Mouse (Mus musculus) midbrain, embryonic 12.5 days (tissue): ENCODE results near the gene Alg12. TPM values are rescaled to one million over a fixed set of nuclear protein-coding genes. Genes with fewer than 3 reads are reported as not detected.

Experiments used
- ATAC-seq: fragments of 200-750 bp; cut with Nextera tagmentation; 2 replicates; pipeline ENCODE4 v1.8.0; 2017; ENCODE audit warnings: low read depth, moderate TSS enrichment, moderate library complexity; ENCODE audit not compliant: low FRiP score
- H3K27ac ChIP-seq: fragments of 300-500 bp; sonication (generic); replicated peaks from 2 replicates; pipeline ENCODE4 v1.5.1; 2016; ENCODE audit warnings: mild to moderate bottlenecking
- H3K27me3 ChIP-seq: fragments of 300-500 bp; sonication (generic); 2 replicates; pipeline ENCODE4 v1.6.1; 2016; ENCODE audit warnings: mild to moderate bottlenecking
- H3K36me3 ChIP-seq: fragments of 300-500 bp; sonication (generic); 2 replicates; pipeline ENCODE4 v1.6.1; 2016
- H3K4me1 ChIP-seq: fragments of 300-500 bp; sonication (generic); 2 replicates; pipeline ENCODE4 v1.6.1; 2016
- H3K4me2 ChIP-seq: fragments of 300-500 bp; sonication (generic); replicated peaks from 2 replicates; pipeline ENCODE4 v1.6.1; 2016; ENCODE audit warnings: mild to moderate bottlenecking, moderate library complexity
- H3K4me3 ChIP-seq: fragments of 300-500 bp; sonication (generic); 2 replicates; pipeline ENCODE4 v1.5.1; 2016; ENCODE audit warnings: mild to moderate bottlenecking
- H3K9ac ChIP-seq: fragments of 300-500 bp; sonication (generic); replicated peaks from 2 replicates; pipeline ENCODE4 v1.6.1; 2016; ENCODE audit warnings: mild to moderate bottlenecking, moderate library complexity
- H3K9me3 ChIP-seq: fragments of 300-500 bp; sonication (generic); 2 replicates; pipeline ENCODE4 v1.6.1; 2016; ENCODE audit warnings: mild to moderate bottlenecking
- WGBS: fragments of 180-500 bp; shearing (Covaris S2); methylation state at CpG from one replicate; pipeline ENCODE4 v1.1.7; 2016; 5-methylcytosine and 5-hydroxymethylcytosine counted together
- polyA plus RNA-seq: library from polyadenylated mRNA; unstranded; fragments of >200 nt; fragmentation: Nextera tagmentation; extraction: Ambion mirVana; gene quantifications from 2 replicates; pipeline ENCODE4 v1.2.1, GENCODE M21; 2016

The Alg12 gene
- polyA plus RNA-seq, 1 experiment from 2014 or later, result 8.3 TPM

DNA sequence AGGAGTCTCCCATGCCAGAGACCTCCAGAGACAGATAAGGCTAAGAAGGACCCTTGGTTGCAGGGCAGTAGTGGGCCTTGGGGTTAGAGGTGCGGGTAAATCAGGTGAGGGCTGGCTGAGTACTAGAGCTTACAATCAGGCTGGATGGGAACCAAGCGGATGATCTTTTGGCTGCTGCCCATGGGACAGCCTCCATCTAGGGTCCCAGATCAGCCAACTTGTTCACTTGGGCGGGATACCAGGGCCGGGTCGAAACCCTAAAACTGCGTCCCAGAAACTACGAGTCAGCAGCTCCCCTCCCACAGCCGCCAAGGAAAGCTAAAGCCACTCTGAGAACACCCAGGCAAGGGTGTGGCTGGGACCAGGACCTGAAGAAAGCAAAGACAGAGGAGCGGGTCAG, 34.0 kb upstream of the Alg12 start:
- Histone ChIP-seq H3K4me1 (peaks cover 9% of the 10 kb centered on the region; the same call in 1 of the 2 replicates), H3K36me3 (no peaks in the 10 kb centered on the region), H3K27ac (no peak overlapping the region), H3K9me3 (no peaks in the 10 kb centered on the region), H3K4me2 (no peak overlapping the region), H3K4me3 (no peak overlapping the region), H3K27me3 (no peaks in the 10 kb centered on the region), H3K9ac (no peak overlapping the region)
- 88% methylated on average over 9 of the region's 9 CpGs for WGBS
- ATAC-seq, result no peak

DNA sequence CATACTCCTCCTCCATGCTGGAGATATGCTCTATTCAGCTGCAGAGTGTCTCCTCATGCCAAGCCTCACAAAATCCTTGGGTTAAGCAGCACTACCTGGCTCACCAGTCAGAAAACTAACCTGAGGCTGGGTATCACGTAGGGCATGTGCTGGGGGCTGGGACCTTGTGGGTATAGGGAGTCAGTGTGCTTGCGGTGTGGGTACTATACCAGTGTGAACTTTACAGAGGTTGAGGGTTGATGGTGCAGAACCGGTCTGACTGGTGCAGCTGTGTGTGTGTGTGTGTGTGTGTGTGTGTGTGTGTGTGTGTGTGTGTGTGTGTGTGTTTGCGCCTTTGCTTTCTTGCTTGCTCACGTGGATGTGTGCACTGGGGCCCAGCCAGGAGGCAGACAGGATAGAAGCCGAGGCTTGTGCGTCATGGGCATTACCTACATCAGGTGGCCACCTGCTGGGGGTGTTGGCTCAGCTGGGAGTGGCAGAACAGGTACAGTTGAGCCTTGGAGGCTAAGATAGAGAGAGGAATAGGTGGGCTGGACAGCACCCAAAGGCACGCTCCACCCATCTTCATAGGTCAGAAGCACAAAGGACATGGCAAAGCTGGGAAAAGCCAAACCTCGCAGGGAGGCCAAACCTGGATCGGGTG, 32.5 kb upstream of the Alg12 start:
- no peak overlapping the region for H3K9ac ChIP-seq
- no peak overlapping the region for H3K4me2 ChIP-seq
- H3K27me3 ChIP-seq, result no peaks in the 10 kb centered on the region
- ATAC-seq, result no peak
- 83% methylated on average over 9 of the region's 10 CpGs for WGBS
- H3K9me3 ChIP-seq, result no peaks in the 10 kb centered on the region
- no peak overlapping the region for H3K27ac ChIP-seq
- H3K4me1 ChIP-seq, result peaks cover 9% of the 10 kb centered on the region; the same call in 1 of the 2 replicates
- no peak overlapping the region for H3K4me3 ChIP-seq
- no peaks in the 10 kb centered on the region for H3K36me3 ChIP-seq

DNA sequence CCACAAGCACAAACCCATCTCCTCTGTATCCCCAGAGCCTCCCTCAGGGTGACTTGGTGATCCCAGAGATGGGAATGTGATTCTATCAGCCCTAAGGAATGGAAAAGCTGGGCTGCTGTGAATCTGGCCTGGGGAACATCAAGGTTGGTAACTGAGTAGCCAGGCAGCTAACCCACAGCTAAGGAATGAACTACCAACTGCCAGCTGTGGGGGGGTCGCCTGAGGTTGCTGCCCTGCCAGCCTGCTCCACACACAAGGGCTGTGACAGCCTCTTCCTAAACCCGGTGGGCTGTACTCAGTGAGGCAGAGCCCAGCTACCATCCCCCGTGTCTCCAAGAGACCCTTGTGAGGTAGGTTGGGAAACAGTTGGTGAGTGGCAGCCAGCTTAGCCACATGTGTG, 32.0 kb upstream of the Alg12 start:
- no peak overlapping the region for H3K27ac ChIP-seq
- H3K9ac ChIP-seq, result no peak overlapping the region
- H3K27me3 ChIP-seq, result no peaks in the 10 kb centered on the region
- no peak for ATAC-seq
- no peak overlapping the region for H3K4me2 ChIP-seq
- whole genome bisulfite sequencing, result 67% methylated on average over 3 of the region's 3 CpGs
- H3K4me1 ChIP-seq, result peaks cover 9% of the 10 kb centered on the region; the same call in 1 of the 2 replicates
- no peaks in the 10 kb centered on the region for H3K9me3 ChIP-seq
- H3K4me3 ChIP-seq, result no peak overlapping the region
- H3K36me3 ChIP-seq, result no peaks in the 10 kb centered on the region

DNA sequence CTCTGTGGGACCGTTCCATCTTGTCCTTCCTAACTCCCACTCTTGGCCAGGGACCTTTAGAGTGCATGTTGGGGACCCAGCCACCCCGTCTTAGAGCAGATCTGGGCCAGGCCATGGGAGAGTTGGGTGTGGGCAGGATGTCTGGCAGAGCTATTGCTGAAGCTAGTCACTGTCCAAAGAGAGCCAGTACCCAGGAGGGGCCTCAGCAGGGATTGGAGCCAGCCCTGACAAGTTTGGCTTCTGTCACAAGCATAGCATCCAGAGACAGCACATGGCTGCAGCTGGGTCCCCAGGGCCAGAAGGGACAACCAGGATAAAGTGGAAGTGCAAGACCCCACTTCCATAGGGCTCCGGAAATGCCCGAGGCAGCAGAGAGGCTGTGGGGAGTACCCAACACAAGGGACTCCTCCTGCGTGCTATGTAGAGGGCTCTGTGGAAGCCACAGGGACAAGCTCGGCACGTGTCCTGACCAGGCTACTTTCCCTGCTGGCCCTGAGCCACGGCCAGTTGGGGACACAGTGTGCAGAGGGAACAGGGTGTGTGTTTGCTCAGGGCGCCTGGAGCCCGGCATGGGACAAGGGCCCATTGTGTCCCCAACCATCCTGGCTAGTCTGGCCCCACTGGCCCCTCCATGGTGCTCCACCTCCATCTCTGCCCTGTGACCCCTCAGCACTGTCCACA, 31.2 kb upstream of the Alg12 start:
- no peak overlapping the region for H3K27ac ChIP-seq
- H3K4me1 ChIP-seq, result peaks cover 9% of the 10 kb centered on the region; the same call in 1 of the 2 replicates
- no peaks in the 10 kb centered on the region for H3K36me3 ChIP-seq
- no peaks in the 10 kb centered on the region for H3K9me3 ChIP-seq
- no peak overlapping the region for H3K4me3 ChIP-seq
- no peaks in the 10 kb centered on the region for H3K27me3 ChIP-seq
- no peak for ATAC-seq
- H3K4me2 ChIP-seq, result no peak overlapping the region
- no peak overlapping the region for H3K9ac ChIP-seq
- WGBS, result 65% methylated on average over 10 of the region's 10 CpGs

DNA sequence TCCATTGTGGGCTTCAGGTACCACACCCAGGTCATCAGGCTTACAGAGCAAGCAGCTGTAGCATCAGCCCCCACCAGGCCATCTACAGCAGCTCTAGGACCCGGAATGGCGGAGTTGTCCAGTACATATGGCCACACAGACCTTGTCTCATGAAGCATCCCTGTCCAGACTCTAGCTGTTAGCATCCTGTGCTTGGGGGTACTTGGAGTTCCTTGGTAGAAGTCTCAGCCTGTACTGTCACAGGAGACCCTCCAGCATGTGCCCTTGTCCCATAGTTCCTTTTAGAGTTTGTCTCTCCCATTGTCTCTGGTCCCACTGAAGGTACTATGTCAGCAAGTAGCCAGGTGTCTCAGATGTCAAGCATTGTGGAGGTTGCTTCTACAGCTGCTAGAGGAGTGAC, 30.5 kb upstream of the Alg12 start:
- no peak for ATAC-seq
- Histone ChIP-seq H3K9me3 (no peaks in the 10 kb centered on the region), H3K9ac (no peak overlapping the region), H3K4me2 (no peak overlapping the region), H3K4me1 (peaks cover 6% of the 10 kb centered on the region; the same call in 1 of the 2 replicates), H3K27me3 (no peaks in the 10 kb centered on the region), H3K4me3 (no peak overlapping the region), H3K36me3 (no peaks in the 10 kb centered on the region), H3K27ac (no peak overlapping the region)
- WGBS, result 91% methylated on average over 2 of the region's 2 CpGs

DNA sequence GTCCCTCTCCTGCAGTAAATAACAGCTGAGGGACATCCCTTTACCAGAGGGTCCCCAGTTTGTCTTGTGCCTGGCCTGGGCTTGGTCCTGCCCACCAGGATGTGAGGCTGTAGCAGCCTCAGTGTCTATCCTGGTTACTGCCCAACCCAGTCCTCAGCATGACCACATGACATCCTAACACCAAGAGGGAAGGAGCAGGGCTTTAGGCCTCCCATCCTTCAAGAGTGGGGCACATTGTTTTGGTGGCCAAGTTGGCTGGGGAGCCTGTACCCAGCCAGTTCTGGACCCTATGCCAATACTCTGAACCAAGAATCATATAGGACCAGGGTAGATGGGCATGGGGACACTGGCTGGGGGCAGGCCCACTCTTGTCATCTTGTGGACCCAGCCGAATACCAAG, 29.5 kb upstream of the Alg12 start:
- no peak overlapping the region for H3K9ac ChIP-seq
- ATAC-seq, result no peak
- no peaks in the 10 kb centered on the region for H3K4me1 ChIP-seq
- H3K4me2 ChIP-seq, result no peak overlapping the region
- H3K9me3 ChIP-seq, result no peaks in the 10 kb centered on the region
- H3K27me3 ChIP-seq, result no peaks in the 10 kb centered on the region
- WGBS, result 95% methylated on average over 1 of the region's 1 CpGs
- H3K36me3 ChIP-seq, result no peaks in the 10 kb centered on the region
- H3K4me3 ChIP-seq, result no peak overlapping the region
- no peak overlapping the region for H3K27ac ChIP-seq

DNA sequence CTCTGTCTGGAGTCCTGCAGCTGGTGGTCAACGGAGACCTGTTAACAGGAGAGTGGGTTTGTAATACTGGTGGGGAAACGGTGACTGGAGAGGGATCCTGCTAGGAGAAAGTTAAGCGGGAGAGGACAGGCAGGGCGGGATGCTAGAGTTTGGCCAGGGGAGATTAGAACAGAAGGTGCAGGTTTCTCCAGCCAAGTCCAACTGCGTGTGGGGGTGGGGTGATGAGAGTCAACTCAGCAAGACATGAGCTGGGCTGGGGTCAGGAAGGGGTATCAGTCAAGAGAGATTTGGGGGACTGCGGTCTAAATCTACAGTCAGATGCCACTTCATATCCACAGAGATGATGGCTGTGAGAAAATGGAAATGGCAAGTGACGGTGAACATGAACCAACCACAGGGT, 25.8 kb upstream of the Alg12 start:
- Histone ChIP-seq H3K27ac (no peak overlapping the region), H3K4me3 (no peak overlapping the region), H3K9me3 (no peaks in the 10 kb centered on the region), H3K27me3 (0 out of 2 replicates have a peak, but pooled peaks cover 6% of the 10 kb centered on the region), H3K4me1 (0 out of 2 replicates have a peak, but pooled peaks cover 3% of the 10 kb centered on the region), H3K9ac (no peak overlapping the region), H3K4me2 (no peak overlapping the region), H3K36me3 (no peaks in the 10 kb centered on the region)
- ATAC-seq, result no peak
- 88% methylated on average over 7 of the region's 7 CpGs for WGBS

DNA sequence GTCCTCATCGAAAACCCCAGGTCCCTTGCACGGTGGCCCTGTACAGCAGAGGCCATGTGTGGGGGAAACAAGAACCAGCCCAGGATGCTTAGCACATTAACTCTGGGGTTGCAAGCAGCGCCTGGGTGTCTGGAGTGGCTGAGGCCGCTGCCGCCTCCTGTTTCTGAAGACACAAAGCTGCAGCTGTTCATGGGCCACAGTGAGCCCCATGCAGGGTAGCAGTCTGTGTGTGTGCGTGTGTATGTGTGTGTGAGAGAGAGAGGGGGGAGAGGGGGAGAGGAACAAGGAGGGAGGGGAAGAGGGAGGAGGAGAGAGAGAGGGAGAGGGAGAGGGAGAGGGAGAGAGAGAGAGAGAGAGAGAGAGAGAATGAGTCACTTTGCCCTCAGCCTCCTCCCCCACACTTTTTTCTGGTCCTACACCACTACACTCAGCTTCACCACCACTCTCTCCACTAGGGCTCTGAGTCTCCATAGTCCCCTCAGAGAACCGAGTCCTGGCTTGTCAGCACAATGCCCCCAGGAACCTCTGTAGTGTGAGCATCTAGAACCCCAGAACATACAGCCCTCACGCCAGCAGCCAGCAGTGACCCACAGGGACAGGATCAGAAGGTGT, 24.5 kb upstream of the Alg12 start:
- H3K4me1 ChIP-seq, result peaks cover 15% of the 10 kb centered on the region; the same call in 1 of the 2 replicates
- no peak for ATAC-seq
- H3K36me3 ChIP-seq, result no peaks in the 10 kb centered on the region
- H3K27me3 ChIP-seq, result peaks cover 17% of the 10 kb centered on the region; the same call in 1 of the 2 replicates
- H3K4me2 ChIP-seq, result no peak overlapping the region
- H3K9me3 ChIP-seq, result no peaks in the 10 kb centered on the region
- no peak overlapping the region for H3K4me3 ChIP-seq
- 49% methylated on average over 8 of the region's 8 CpGs for WGBS
- H3K27ac ChIP-seq, result no peak overlapping the region
- H3K9ac ChIP-seq, result no peak overlapping the region

DNA sequence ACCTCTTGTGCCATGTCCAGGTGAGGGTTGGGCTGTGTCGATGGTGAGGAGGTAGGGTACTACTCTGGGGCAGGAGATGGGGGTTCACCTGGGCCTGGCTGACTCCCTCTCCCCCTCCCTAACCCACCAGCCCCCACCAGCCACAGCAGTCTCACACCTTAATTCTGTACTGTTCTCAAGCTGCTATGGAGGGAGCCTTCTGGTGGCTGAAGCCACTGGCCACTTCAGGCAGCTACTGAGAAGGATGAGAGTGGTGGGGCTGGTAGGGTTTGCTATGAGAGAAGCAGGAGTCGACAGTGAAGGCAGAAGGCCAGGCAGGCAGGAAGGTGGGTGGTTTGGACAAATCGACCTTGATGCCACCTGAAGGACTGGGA, 23.2 kb upstream of the Alg12 start:
- Histone ChIP-seq H3K4me3 (no peak overlapping the region), H3K9me3 (no peaks in the 10 kb centered on the region), H3K4me2 (no peak overlapping the region), H3K27me3 (peaks cover 17% of the 10 kb centered on the region; the same call in 1 of the 2 replicates), H3K9ac (no peak overlapping the region), H3K36me3 (no peaks in the 10 kb centered on the region), H3K27ac (no peak overlapping the region), H3K4me1 (peaks cover 22% of the 10 kb centered on the region)
- WGBS, result 79% methylated on average over 3 of the region's 3 CpGs
- ATAC-seq, result no peak

DNA sequence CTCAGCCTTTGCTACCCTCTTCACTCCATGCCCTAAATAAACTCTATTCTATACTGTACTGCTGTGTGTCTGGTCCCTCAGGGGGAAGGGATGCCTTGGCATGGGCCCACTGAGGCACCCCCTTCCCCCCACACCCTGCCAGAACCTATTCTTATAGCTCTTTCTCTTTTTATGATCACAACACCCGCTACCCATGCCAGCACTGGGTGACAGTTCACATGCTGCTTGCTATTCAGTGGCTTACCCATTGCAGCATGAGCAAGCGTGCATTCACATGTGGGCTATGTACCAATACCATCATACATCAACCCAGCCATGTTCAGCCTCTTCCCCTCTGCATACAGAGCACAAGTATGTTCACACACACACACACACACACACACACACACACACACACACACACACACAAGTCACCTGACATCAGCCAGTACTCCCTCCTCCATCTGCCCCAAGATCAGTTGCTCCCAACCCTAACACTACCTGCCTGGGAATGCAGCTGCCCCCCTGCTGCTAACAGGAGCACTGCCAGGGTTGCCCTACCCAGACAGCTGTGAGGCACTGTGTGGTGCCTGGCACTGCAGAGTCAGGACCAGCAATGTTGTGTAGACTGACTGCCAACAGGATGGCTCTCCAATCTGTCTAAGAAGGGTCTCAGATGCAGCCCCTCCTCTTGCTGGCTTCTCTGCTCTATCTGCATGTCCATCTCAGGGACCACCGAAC, 22.6 kb upstream of the Alg12 start:
- H3K9ac ChIP-seq, result no peak overlapping the region
- no peak for ATAC-seq
- H3K4me2 ChIP-seq, result no peak overlapping the region
- peaks cover 19% of the 10 kb centered on the region; the same call in 1 of the 2 replicates for H3K27me3 ChIP-seq
- WGBS, result 90% methylated on average over 3 of the region's 3 CpGs
- H3K4me3 ChIP-seq, result no peak overlapping the region
- no peaks in the 10 kb centered on the region for H3K36me3 ChIP-seq
- H3K9me3 ChIP-seq, result no peaks in the 10 kb centered on the region
- no peak overlapping the region for H3K27ac ChIP-seq
- H3K4me1 ChIP-seq, result peaks cover 25% of the 10 kb centered on the region

DNA sequence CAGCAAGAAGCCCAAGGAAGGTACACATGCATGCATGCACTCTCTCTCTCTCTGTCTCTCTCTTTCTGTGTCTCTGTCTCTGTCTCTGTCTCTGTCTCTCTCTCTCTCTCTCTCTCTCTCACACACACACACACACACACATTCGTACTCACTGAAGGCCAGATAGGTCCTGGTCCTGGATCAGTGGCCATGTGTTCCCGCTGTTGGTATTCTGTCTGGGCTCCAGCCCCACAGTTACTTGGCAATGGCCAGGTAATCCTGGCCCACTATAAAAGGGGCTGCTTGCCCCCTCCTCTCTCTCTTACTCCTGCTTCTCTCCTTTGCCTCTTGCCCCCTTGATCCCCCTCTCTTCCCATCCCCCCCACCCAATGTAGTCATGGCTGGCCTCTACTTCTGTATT, 22.0 kb upstream of the Alg12 start:
- no peak for ATAC-seq
- Histone ChIP-seq H3K27me3 (peaks cover 25% of the 10 kb centered on the region; the same call in 1 of the 2 replicates), H3K4me3 (no peak overlapping the region), H3K9me3 (no peaks in the 10 kb centered on the region), H3K27ac (no peak overlapping the region), H3K36me3 (no peaks in the 10 kb centered on the region), H3K4me1 (peaks cover 25% of the 10 kb centered on the region), H3K9ac (no peak overlapping the region), H3K4me2 (no peak overlapping the region)
- WGBS, result 83% methylated on average over 2 of the region's 2 CpGs

DNA sequence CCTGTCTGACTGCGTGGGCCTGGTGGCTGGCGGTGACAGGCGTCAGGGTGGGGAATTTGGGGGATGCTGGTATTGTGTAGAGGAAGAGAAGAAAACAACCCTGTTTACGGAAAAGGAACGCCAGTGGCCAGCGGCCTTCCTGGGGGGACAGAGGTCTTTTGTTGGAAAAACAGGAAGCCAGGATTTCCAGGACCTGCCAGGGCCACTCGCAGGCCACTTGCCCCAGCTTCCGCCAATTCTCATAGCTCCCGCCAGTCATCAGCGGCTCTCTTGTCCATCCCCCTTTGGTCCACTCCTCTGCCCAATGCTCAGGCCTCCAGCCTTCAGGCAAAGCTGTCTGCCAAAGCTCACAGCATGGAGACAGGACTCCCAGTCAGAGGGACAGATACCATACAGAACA, 21.0 kb upstream of the Alg12 start:
- ATAC-seq, result no peak
- H3K9me3 ChIP-seq, result no peaks in the 10 kb centered on the region
- peaks cover 27% of the 10 kb centered on the region; the same call in 1 of the 2 replicates for H3K27me3 ChIP-seq
- no peak overlapping the region for H3K27ac ChIP-seq
- no peaks in the 10 kb centered on the region for H3K36me3 ChIP-seq
- WGBS, result 68% methylated on average over 10 of the region's 10 CpGs
- no peak overlapping the region for H3K4me2 ChIP-seq
- no peak overlapping the region for H3K9ac ChIP-seq
- peaks cover 25% of the 10 kb centered on the region for H3K4me1 ChIP-seq
- no peak overlapping the region for H3K4me3 ChIP-seq
